Comparison of ENCODE assay signal across 27 mouse cellular contexts in genomic region chr4:132771776-132772175, GRCm38 (mm10).
"Had no signal": no experiment of that assay in that cellular context is flagged by ENCODE, and none has a peak within 500 bp of the region (broad histone marks: within the 10 kb centered on the region; RNA-seq: fewer than 3 reads in every experiment).

No protein-coding gene starts in this region.

- H3K4me3 ChIP-seq: embryonic facial prominence, embryonic 10.5 days; embryonic facial prominence, embryonic 12.5 days; embryonic facial prominence, embryonic 13.5 days; embryonic facial prominence, embryonic 15.5 days; erythroblast, embryonic 14.5 days; forebrain, embryonic 10.5 days; forebrain, embryonic 12.5 days; forebrain, embryonic 13.5 days; forebrain, embryonic 15.5 days; gastrocnemius, adult 2 months; heart, adult 2 months had no signal

- H3K27ac ChIP-seq: embryonic facial prominence, embryonic 10.5 days; embryonic facial prominence, embryonic 12.5 days; embryonic facial prominence, embryonic 13.5 days; embryonic facial prominence, embryonic 15.5 days; forebrain, embryonic 10.5 days; forebrain, embryonic 12.5 days; forebrain, embryonic 13.5 days; forebrain, embryonic 15.5 days; gastrocnemius, adult 2 months; heart, adult 2 months had no signal

- H3K9me3 ChIP-seq: embryonic facial prominence, embryonic 10.5 days; embryonic facial prominence, embryonic 12.5 days; embryonic facial prominence, embryonic 13.5 days; embryonic facial prominence, embryonic 15.5 days; forebrain, embryonic 10.5 days; forebrain, embryonic 12.5 days; forebrain, embryonic 13.5 days; forebrain, embryonic 15.5 days had no signal

- H3K9ac ChIP-seq: embryonic facial prominence, embryonic 12.5 days; embryonic facial prominence, embryonic 13.5 days; embryonic facial prominence, embryonic 15.5 days; forebrain, embryonic 12.5 days; forebrain, embryonic 13.5 days; forebrain, embryonic 15.5 days; forebrain, postnatal 0 days had no signal

- H3K27me3 ChIP-seq: embryonic facial prominence, embryonic 12.5 days; embryonic facial prominence, embryonic 13.5 days; embryonic facial prominence, embryonic 15.5 days; forebrain, embryonic 12.5 days; forebrain, embryonic 13.5 days; forebrain, embryonic 15.5 days had no signal

- DNase-seq: cerebellum, adult 8-10 months; cerebellum, adult 9-10 months; cerebellum, adult 9-11 months; cerebellum, postnatal 10 days; cerebellum, postnatal 14 days; cerebellum, postnatal 25 days; embryo, embryonic 11 days; forebrain, postnatal 0 days; gastrocnemius, adult 2 months; gastrocnemius, postnatal 10 days; gastrocnemius, postnatal 14 days; gastrocnemius, postnatal 25 days; gastrocnemius, postnatal 36 days; heart, adult 11 months; heart, adult 18-20 months; heart, adult 2 months had no signal

- ATAC-seq: forebrain, embryonic 13.5 days; forebrain, embryonic 14.5 days; forebrain, embryonic 15.5 days; forebrain, embryonic 16.5 days; forebrain, postnatal 0 days had no signal

- H3K4me2 ChIP-seq: embryonic facial prominence, embryonic 12.5 days; embryonic facial prominence, embryonic 13.5 days; embryonic facial prominence, embryonic 15.5 days; forebrain, embryonic 12.5 days; forebrain, embryonic 13.5 days; forebrain, embryonic 15.5 days had no signal
